ENCODE assay signal across 13 mouse cellular contexts in the genomic region with DNA sequence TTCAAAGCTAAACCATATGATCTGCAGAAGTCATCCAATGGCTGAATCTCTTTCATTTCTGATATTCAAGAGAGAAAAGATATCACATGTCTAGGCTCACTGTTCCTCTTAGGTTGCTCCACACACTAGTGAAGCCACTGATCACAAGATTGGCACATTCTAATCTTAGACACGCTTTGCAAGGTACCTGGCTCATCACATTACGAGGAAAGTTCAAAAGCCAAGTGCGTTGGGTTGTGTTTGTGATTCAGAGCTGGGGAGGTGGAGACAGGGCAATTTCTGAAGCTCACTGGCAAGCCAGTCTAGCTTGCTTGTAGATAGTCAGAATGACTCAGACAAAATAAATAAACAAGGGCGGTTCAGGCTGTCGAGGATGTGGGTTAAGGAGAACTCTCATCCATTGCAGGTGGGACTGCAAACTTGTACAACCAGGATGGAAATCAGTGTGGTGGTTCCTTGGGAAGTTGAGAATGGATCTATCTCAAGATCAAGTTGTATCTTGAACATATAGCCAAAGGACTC.
"Had no signal": no experiment of that assay in that cellular context is flagged by ENCODE, and none has a peak within 500 bp of the region (broad histone marks: within the 10 kb centered on the region; RNA-seq: fewer than 3 reads in every experiment).

No protein-coding gene starts in this region.

- H3K4me3 ChIP-seq: limb, embryonic 10.5 days; limb, embryonic 13.5 days; liver, embryonic 13.5 days; megakaryocyte, embryonic 14.5 days; midbrain, embryonic 10.5 days; midbrain, embryonic 13.5 days; stomach, embryonic 15.5 days had no signal

- H3K9ac ChIP-seq: limb, embryonic 13.5 days; liver, embryonic 13.5 days; lung, embryonic 14.5 days; midbrain, embryonic 13.5 days; stomach, embryonic 15.5 days had no signal

- H3K27me3 ChIP-seq: limb, embryonic 13.5 days; liver, embryonic 13.5 days; midbrain, embryonic 13.5 days; stomach, embryonic 15.5 days had no signal

- DNase-seq: liver; liver, embryonic 13.5 days; right cerebral cortex, postnatal 14 days; thymus, adult 18-20 months; thymus, postnatal 36 days had no signal

- H3K4me1 ChIP-seq: liver, embryonic 13.5 days; stomach, embryonic 15.5 days had no signal

- H3K4me2 ChIP-seq: liver, embryonic 13.5 days; lung, embryonic 14.5 days; midbrain, embryonic 13.5 days; stomach, embryonic 15.5 days had no signal

- H3K36me3 ChIP-seq: limb, embryonic 10.5 days; limb, embryonic 13.5 days; liver, embryonic 13.5 days; midbrain, embryonic 10.5 days; midbrain, embryonic 13.5 days; stomach, embryonic 15.5 days had no signal

- H3K27ac ChIP-seq: limb, embryonic 10.5 days; limb, embryonic 13.5 days; liver, embryonic 13.5 days; midbrain, embryonic 10.5 days; midbrain, embryonic 13.5 days; stomach, embryonic 15.5 days had no signal

- H3K9me3 ChIP-seq: limb, embryonic 10.5 days; limb, embryonic 13.5 days; liver, embryonic 13.5 days; midbrain, embryonic 10.5 days; midbrain, embryonic 13.5 days; stomach, embryonic 15.5 days had no signal

- ATAC-seq: lung, postnatal 0 days; midbrain, embryonic 13.5 days had no signal
